Mouse (Mus musculus): ENCODE results near the gene Myof. TPM values are rescaled to one million over a fixed set of nuclear protein-coding genes. Genes with fewer than 3 reads are reported as not detected.

Myof gene
- total and polyA plus RNA-seq, 2 experiments = 0.48 to 2.1 TPM

GRCm38 (mm10) chr19:37955425-37956001 lies 87.9 kb downstream of the Myof start:
- H3K9ac ChIP-seq (ENCODE audit: low read depth, low read length) = no peak overlapping the region
- peak; percentile 59 for DNase-seq (ENCODE audit: extremely low read depth, low read depth, low spot score)
- TF ChIP-seq POLR2A (IDR thresholded peaks at IDR 0.05; ENCODE audit: extremely low read depth, insufficient read depth, low read length) = no peak
- peak; percentile 68 for TF ChIP-seq CTCF (IDR thresholded peaks at IDR 0.05; ENCODE audit: low read depth, low read length)
- no peaks in the 10 kb centered on the region for H3K27me3 ChIP-seq (ENCODE audit: control insufficient read depth, insufficient read depth, low read length)
- no peaks in the 10 kb centered on the region for H3K79me2 ChIP-seq (ENCODE audit: control insufficient read depth, insufficient read depth, low read length)
- H3K27ac ChIP-seq (replicated peaks; ENCODE audit: insufficient read depth, low read depth, low read length) = no peak overlapping the region
- WGBS = 36% methylated on average over 7 of the region's 7 CpGs
- no peak overlapping the region for H3K4me3 ChIP-seq (ENCODE audit: insufficient read depth, low read depth, low read length)
- no peaks in the 10 kb centered on the region for H3K36me3 ChIP-seq (ENCODE audit: control insufficient read depth, insufficient read depth, low read length)
- no peaks in the 10 kb centered on the region for H3K4me1 ChIP-seq (ENCODE audit: control insufficient read depth, insufficient read depth, low read length)

GRCm38 (mm10) chr19:37954772-37955171 lies 88.6 kb downstream of the Myof start:
- WGBS = 81% methylated on average over 5 of the region's 5 CpGs
- no peak overlapping the region for H3K27ac ChIP-seq (replicated peaks; ENCODE audit: insufficient read depth, low read depth, low read length)
- no peaks in the 10 kb centered on the region for H3K27me3 ChIP-seq (ENCODE audit: control insufficient read depth, insufficient read depth, low read length)
- H3K4me1 ChIP-seq (ENCODE audit: control insufficient read depth, insufficient read depth, low read length) = no peaks in the 10 kb centered on the region
- TF ChIP-seq POLR2A (IDR thresholded peaks at IDR 0.05; ENCODE audit: extremely low read depth, insufficient read depth, low read length) = no peak
- no peak for TF ChIP-seq CTCF (IDR thresholded peaks at IDR 0.05; ENCODE audit: low read depth, low read length)
- no peak overlapping the region for H3K9ac ChIP-seq (ENCODE audit: low read depth, low read length)
- H3K36me3 ChIP-seq (ENCODE audit: control insufficient read depth, insufficient read depth, low read length) = no peaks in the 10 kb centered on the region
- H3K79me2 ChIP-seq (ENCODE audit: control insufficient read depth, insufficient read depth, low read length) = no peaks in the 10 kb centered on the region
- DNase-seq (ENCODE audit: extremely low read depth, low read depth, low spot score) = no peak
- H3K4me3 ChIP-seq (ENCODE audit: insufficient read depth, low read depth, low read length) = no peak overlapping the region

GRCm38 (mm10) chr19:37954236-37954635 lies 89.1 kb downstream of the Myof start:
- no peak overlapping the region for H3K27ac ChIP-seq (replicated peaks; ENCODE audit: insufficient read depth, low read depth, low read length)
- H3K79me2 ChIP-seq (ENCODE audit: control insufficient read depth, insufficient read depth, low read length) = no peaks in the 10 kb centered on the region
- 88% methylated on average over 8 of the region's 8 CpGs for WGBS
- H3K27me3 ChIP-seq (ENCODE audit: control insufficient read depth, insufficient read depth, low read length) = no peaks in the 10 kb centered on the region
- H3K4me3 ChIP-seq (ENCODE audit: insufficient read depth, low read depth, low read length) = no peak overlapping the region
- no peak for TF ChIP-seq POLR2A (IDR thresholded peaks at IDR 0.05; ENCODE audit: extremely low read depth, insufficient read depth, low read length)
- TF ChIP-seq CTCF (IDR thresholded peaks at IDR 0.05; ENCODE audit: low read depth, low read length) = no peak
- H3K9ac ChIP-seq (ENCODE audit: low read depth, low read length) = no peak overlapping the region
- no peaks in the 10 kb centered on the region for H3K4me1 ChIP-seq (ENCODE audit: control insufficient read depth, insufficient read depth, low read length)
- DNase-seq (ENCODE audit: extremely low read depth, low read depth, low spot score) = no peak
- H3K36me3 ChIP-seq (ENCODE audit: control insufficient read depth, insufficient read depth, low read length) = no peaks in the 10 kb centered on the region

GRCm38 (mm10) chr19:37946696-37947095 lies 96.7 kb downstream of the Myof start:
- no peaks in the 10 kb centered on the region for H3K27me3 ChIP-seq (ENCODE audit: control insufficient read depth, insufficient read depth, low read length)
- no peaks in the 10 kb centered on the region for H3K4me1 ChIP-seq (ENCODE audit: control insufficient read depth, insufficient read depth, low read length)
- no peak overlapping the region for H3K4me3 ChIP-seq (ENCODE audit: insufficient read depth, low read depth, low read length)
- 55% methylated on average over 4 of the region's 4 CpGs for WGBS
- TF ChIP-seq POLR2A (IDR thresholded peaks at IDR 0.05; ENCODE audit: extremely low read depth, insufficient read depth, low read length) (no peak), CTCF (IDR thresholded peaks at IDR 0.05; ENCODE audit: low read depth, low read length) (no peak)
- DNase-seq (ENCODE audit: extremely low read depth, low read depth, low spot score) = no peak
- no peak overlapping the region for H3K27ac ChIP-seq (replicated peaks; ENCODE audit: insufficient read depth, low read depth, low read length)
- no peaks in the 10 kb centered on the region for H3K36me3 ChIP-seq (ENCODE audit: control insufficient read depth, insufficient read depth, low read length)
- H3K79me2 ChIP-seq (ENCODE audit: control insufficient read depth, insufficient read depth, low read length) = no peaks in the 10 kb centered on the region
- no peak overlapping the region for H3K9ac ChIP-seq (ENCODE audit: low read depth, low read length)

- WGBS = 89% methylated on average over 8 of the region's 8 CpGs
- TF ChIP-seq CTCF (IDR thresholded peaks at IDR 0.05; ENCODE audit: low read depth, low read length) (no peak), POLR2A (IDR thresholded peaks at IDR 0.05; ENCODE audit: extremely low read depth, insufficient read depth, low read length) (no peak)
- H3K36me3 ChIP-seq (ENCODE audit: control insufficient read depth, insufficient read depth, low read length) = no peaks in the 10 kb centered on the region
- H3K9ac ChIP-seq (ENCODE audit: low read depth, low read length) = no peak overlapping the region
- H3K27ac ChIP-seq (replicated peaks; ENCODE audit: insufficient read depth, low read depth, low read length) = no peak overlapping the region
- H3K4me3 ChIP-seq (ENCODE audit: insufficient read depth, low read depth, low read length) = no peak overlapping the region
- no peaks in the 10 kb centered on the region for H3K27me3 ChIP-seq (ENCODE audit: control insufficient read depth, insufficient read depth, low read length)
- no peaks in the 10 kb centered on the region for H3K79me2 ChIP-seq (ENCODE audit: control insufficient read depth, insufficient read depth, low read length)
- DNase-seq (ENCODE audit: extremely low read depth, low read depth, low spot score) = no peak
- H3K4me1 ChIP-seq (ENCODE audit: control insufficient read depth, insufficient read depth, low read length) = no peaks in the 10 kb centered on the region
Measured at GRCm38 (mm10) chr19:37946053-37946452, 97.3 kb downstream of the Myof start.

- TF ChIP-seq POLR2A (IDR thresholded peaks at IDR 0.05; ENCODE audit: extremely low read depth, insufficient read depth, low read length) (no peak), CTCF (IDR thresholded peaks at IDR 0.05; ENCODE audit: low read depth, low read length) (no peak)
- no peak for DNase-seq (ENCODE audit: extremely low read depth, low read depth, low spot score)
- no peak overlapping the region for H3K4me3 ChIP-seq (ENCODE audit: insufficient read depth, low read depth, low read length)
- no peaks in the 10 kb centered on the region for H3K4me1 ChIP-seq (ENCODE audit: control insufficient read depth, insufficient read depth, low read length)
- no peaks in the 10 kb centered on the region for H3K79me2 ChIP-seq (ENCODE audit: control insufficient read depth, insufficient read depth, low read length)
- no peak overlapping the region for H3K27ac ChIP-seq (replicated peaks; ENCODE audit: insufficient read depth, low read depth, low read length)
- no peak overlapping the region for H3K9ac ChIP-seq (ENCODE audit: low read depth, low read length)
- H3K36me3 ChIP-seq (ENCODE audit: control insufficient read depth, insufficient read depth, low read length) = no peaks in the 10 kb centered on the region
- H3K27me3 ChIP-seq (ENCODE audit: control insufficient read depth, insufficient read depth, low read length) = no peaks in the 10 kb centered on the region
- 83% methylated on average over 10 of the region's 10 CpGs for WGBS
Measured at GRCm38 (mm10) chr19:37939203-37939602, 104.2 kb downstream of the Myof start.

Data from liver, adult 2 months (tissue).